Mouse (Mus musculus): Measurements from ENCODE around the gene Ehbp1.

Gene Ehbp1

GRCm38 (mm10) chr11:22286371-22286872, 55.7 kb downstream of the Ehbp1 start:
- peak; percentile 76 to 77 for DNase-seq

GRCm38 (mm10) chr11:22276656-22277055, 65.4 kb downstream of the Ehbp1 start:
- DNase-seq = no peak

GRCm38 (mm10) chr11:22274144-22274543, 67.9 kb downstream of the Ehbp1 start:
- DNase-seq = no peak

- DNase-seq = no peak
Observed at GRCm38 (mm10) chr11:22273378-22273777, 68.7 kb downstream of the Ehbp1 start.

- peak; percentile 50 to 54 for DNase-seq
Observed at GRCm38 (mm10) chr11:22271889-22272288, 70.2 kb downstream of the Ehbp1 start.

GRCm38 (mm10) chr11:22269643-22270042, 72.4 kb downstream of the Ehbp1 start:
- no peak for DNase-seq

- DNase-seq = no peak
Observed at GRCm38 (mm10) chr11:22269173-22269572, 72.9 kb downstream of the Ehbp1 start.

GRCm38 (mm10) chr11:22267014-22267413, 75.1 kb downstream of the Ehbp1 start:
- DNase-seq = no peak

GRCm38 (mm10) chr11:22255418-22255817, 86.7 kb downstream of the Ehbp1 start:
- DNase-seq = no peak

- no peak for DNase-seq
Observed at GRCm38 (mm10) chr11:22249363-22249762, 92.7 kb downstream of the Ehbp1 start.

GRCm38 (mm10) chr11:22247736-22248135, 94.4 kb downstream of the Ehbp1 start:
- DNase-seq = no peak

- DNase-seq = no peak
Observed at GRCm38 (mm10) chr11:22247069-22247468, 95.0 kb downstream of the Ehbp1 start.

- DNase-seq = no peak
Observed at GRCm38 (mm10) chr11:22235558-22235957, 106.5 kb downstream of the Ehbp1 start.

GRCm38 (mm10) chr11:22234739-22235138, 107.4 kb downstream of the Ehbp1 start:
- DNase-seq = peak; percentile 29 to 48

GRCm38 (mm10) chr11:22230906-22231305, 111.2 kb downstream of the Ehbp1 start:
- no peak for DNase-seq

GRCm38 (mm10) chr11:22225619-22226018, 116.5 kb downstream of the Ehbp1 start:
- peak in 1 of 2 experiments; percentile 29 for DNase-seq

GRCm38 (mm10) chr11:22218222-22218621, 123.9 kb downstream of the Ehbp1 start:
- no peak for DNase-seq

GRCm38 (mm10) chr11:22216941-22217340, 125.2 kb downstream of the Ehbp1 start:
- no peak for DNase-seq

GRCm38 (mm10) chr11:22206611-22207010, 135.5 kb downstream of the Ehbp1 start:
- peak in 1 of 2 experiments; percentile 24 for DNase-seq

- DNase-seq = no peak
Observed at GRCm38 (mm10) chr11:22206191-22206590, 135.9 kb downstream of the Ehbp1 start.

- no peak for DNase-seq
Observed at GRCm38 (mm10) chr11:22203413-22203812, 138.7 kb downstream of the Ehbp1 start.

GRCm38 (mm10) chr11:22201125-22201524, 141.0 kb downstream of the Ehbp1 start:
- no peak for DNase-seq

- DNase-seq = no peak
Observed at GRCm38 (mm10) chr11:22199881-22200280, 142.2 kb downstream of the Ehbp1 start.

GRCm38 (mm10) chr11:22198406-22198805, 143.7 kb downstream of the Ehbp1 start:
- DNase-seq = peak in 1 of 2 experiments; percentile 40

GRCm38 (mm10) chr11:22197935-22198334, 144.2 kb downstream of the Ehbp1 start:
- DNase-seq = peak; percentile 22 to 44
